Mouse (Mus musculus) heart, adult 2 months (tissue): ENCODE measurements at regions not wholly inside any gene's neighbourhood (a gene's known extent, or its start where the extent isn't known, plus 50 kb on each side); places are given as distances from the start of the nearest gene placed in this dataset.
A peak's percentile ranks its signal among the peaks of the same experiment; 100 is the strongest.

ENCODE experiments used
- CTCF ChIP-seq: fragments of 200-600 bp; IDR thresholded peaks from 2 replicates; pipeline ENCODE4 v1.8.1; 2022; ENCODE audit warnings: antibody characterized with exemption, mild to moderate bottlenecking, moderate library complexity
- EP300 ChIP-seq: fragments of 200-500 bp; IDR thresholded peaks from 2 replicates; pipeline ENCODE4 v1.6.1; 2011; ENCODE audit warnings: low read depth, low read length, control low read depth; ENCODE audit not compliant: insufficient read depth
- POLR2A ChIP-seq: fragments of 200-500 bp; IDR thresholded peaks from 2 replicates; pipeline ENCODE4 v1.6.1; 2011; ENCODE audit warnings: mild to moderate bottlenecking, low read depth, low read length, control low read depth; ENCODE audit not compliant: insufficient read depth

GRCm38 (mm10) chr6:35988891-35989290 is 399.0 kb upstream of the Chrm2 start:
- TF ChIP-seq CTCF (no peak), POLR2A (no peak), EP300 (0 out of 2 replicates have a peak, but pooled peaks have one; percentile 20)
